Mouse (Mus musculus): Measurements from ENCODE around the gene Nfic. TPM values are rescaled to one million over a fixed set of nuclear protein-coding genes. Genes with fewer than 3 reads are reported as not detected.
A peak's percentile ranks its signal among the peaks of the same experiment; 100 is the strongest.

Nfic gene
- polyA plus RNA-seq, 2 experiments = 1.3 to 4.6 TPM

- DNase-seq (ENCODE audit: low read depth in 3 of 3, low spot score in 3 of 3) = peak; percentile 38 to 59 (median 49)
- Histone ChIP-seq H3K4me1 (replicated peaks; ENCODE audit: control insufficient read depth in 2 of 2, insufficient read depth in 2 of 2, low read length in 1 of 2) (peaks cover 5% of the 10 kb centered on the region in 2 experiments), H3K36me3 (replicated peaks; ENCODE audit: control insufficient read depth, insufficient read depth, low read depth) (no peaks in the 10 kb centered on the region), H3K4me3 (ENCODE audit: insufficient read depth in 1 of 2, low read depth in 2 of 2, low read length in 2 of 2) (peak overlapping the region in 1 of 2 experiments; percentile 30; a peak in 2 of 4 replicates), H3K9ac (replicated peaks) (no peak overlapping the region), H3K27ac (no peak overlapping the region), H3K9me3 (ENCODE audit: control insufficient read depth, low read length) (no peaks in the 10 kb centered on the region), H3K4me2 (ENCODE audit: low read depth) (peak overlapping the region; percentile 47), H3K27me3 (ENCODE audit: control insufficient read depth, insufficient read depth, low read length) (peaks cover 45% of the 10 kb centered on the region)
- 2% methylated on average over 33 of the region's 33 CpGs for WGBS (ENCODE audit: insufficient replicate concordance)
- no peak for TF ChIP-seq EP300 (IDR thresholded peaks at IDR 0.05; ENCODE audit: low read depth)
- TF ChIP-seq CTCF (IDR thresholded peaks at IDR 0.05; ENCODE audit: low read depth) = no peak
- peak; percentile 84 for ATAC-seq (ENCODE audit: insufficient read depth)
Measured at GRCm38 (mm10) chr10:81464405-81465264, 9.2 kb upstream of the Nfic start.

GRCm38 (mm10) chr10:81463531-81463930 lies 8.1 kb upstream of the Nfic start:
- Histone ChIP-seq H3K4me3 (ENCODE audit: insufficient read depth in 1 of 2, low read depth in 2 of 2, low read length in 2 of 2) (no peak overlapping the region), H3K36me3 (replicated peaks; ENCODE audit: control insufficient read depth, insufficient read depth, low read depth) (no peaks in the 10 kb centered on the region), H3K9me3 (ENCODE audit: control insufficient read depth, low read length) (no peaks in the 10 kb centered on the region), H3K27ac (no peak overlapping the region), H3K27me3 (ENCODE audit: control insufficient read depth, insufficient read depth, low read length) (peaks cover 50% of the 10 kb centered on the region), H3K4me1 (replicated peaks; ENCODE audit: control insufficient read depth in 2 of 2, insufficient read depth in 2 of 2, low read length in 1 of 2) (peaks cover 5% of the 10 kb centered on the region in 2 experiments), H3K4me2 (ENCODE audit: low read depth) (no peak overlapping the region), H3K9ac (replicated peaks) (no peak overlapping the region)
- ATAC-seq (ENCODE audit: insufficient read depth) (no peak), DNase-seq (ENCODE audit: low read depth in 3 of 3, low spot score in 3 of 3) (no peak)
- TF ChIP-seq CTCF (IDR thresholded peaks at IDR 0.05; ENCODE audit: low read depth) = no peak
- 41% methylated on average over 4 of the region's 4 CpGs for WGBS (ENCODE audit: insufficient replicate concordance)

DNA sequence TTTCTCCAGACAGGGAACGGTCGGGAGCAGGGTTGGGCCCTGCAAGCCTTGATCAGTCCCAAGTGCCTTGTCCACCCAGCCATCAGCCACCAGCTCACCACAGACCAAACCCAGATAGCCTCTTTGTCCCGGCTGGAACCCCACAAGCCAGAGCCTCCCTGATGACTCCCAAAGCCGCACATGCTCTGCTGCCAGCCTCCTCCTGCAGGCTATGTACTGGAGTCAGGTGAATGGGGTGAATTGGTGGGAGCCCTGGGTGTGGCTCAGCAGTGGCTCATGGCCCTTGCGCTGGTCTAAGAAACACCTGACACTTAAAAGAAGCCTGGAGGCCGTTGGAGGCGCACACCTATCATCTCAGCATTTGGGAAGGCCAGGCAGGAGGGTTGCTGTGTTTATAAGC lies 7.5 kb upstream of the Nfic start:
- no peak overlapping the region for H3K9ac ChIP-seq (replicated peaks)
- no peak for TF ChIP-seq EP300 (IDR thresholded peaks at IDR 0.05; ENCODE audit: low read depth)
- TF ChIP-seq CTCF (IDR thresholded peaks at IDR 0.05; ENCODE audit: low read depth) = no peak
- 64% methylated on average over 7 of the region's 7 CpGs for WGBS (ENCODE audit: insufficient replicate concordance)
- H3K9me3 ChIP-seq (ENCODE audit: control insufficient read depth, low read length) = no peaks in the 10 kb centered on the region
- H3K36me3 ChIP-seq (replicated peaks; ENCODE audit: control insufficient read depth, insufficient read depth, low read depth) = no peaks in the 10 kb centered on the region
- ATAC-seq (ENCODE audit: insufficient read depth) (no peak), DNase-seq (ENCODE audit: low read depth in 3 of 3, low spot score in 3 of 3) (no peak)
- H3K4me1 ChIP-seq (replicated peaks; ENCODE audit: control insufficient read depth in 2 of 2, insufficient read depth in 2 of 2, low read length in 1 of 2) = peaks cover 5% of the 10 kb centered on the region in 2 experiments
- H3K27ac ChIP-seq = no peak overlapping the region
- no peak overlapping the region for H3K4me3 ChIP-seq (ENCODE audit: insufficient read depth in 1 of 2, low read depth in 2 of 2, low read length in 2 of 2)
- no peak overlapping the region for H3K4me2 ChIP-seq (ENCODE audit: low read depth)
- peaks cover 54% of the 10 kb centered on the region for H3K27me3 ChIP-seq (ENCODE audit: control insufficient read depth, insufficient read depth, low read length)

GRCm38 (mm10) chr10:81462415-81462804 lies 7.0 kb upstream of the Nfic start:
- ATAC-seq (ENCODE audit: insufficient read depth) = no peak
- Histone ChIP-seq H3K4me3 (ENCODE audit: insufficient read depth in 1 of 2, low read depth in 2 of 2, low read length in 2 of 2) (no peak overlapping the region), H3K4me1 (replicated peaks; ENCODE audit: control insufficient read depth in 2 of 2, insufficient read depth in 2 of 2, low read length in 1 of 2) (peaks cover 5% of the 10 kb centered on the region in 2 experiments), H3K27ac (no peak overlapping the region), H3K27me3 (ENCODE audit: control insufficient read depth, insufficient read depth, low read length) (peaks cover 56% of the 10 kb centered on the region), H3K9me3 (ENCODE audit: control insufficient read depth, low read length) (no peaks in the 10 kb centered on the region), H3K4me2 (ENCODE audit: low read depth) (no peak overlapping the region), H3K9ac (replicated peaks) (no peak overlapping the region), H3K36me3 (replicated peaks; ENCODE audit: control insufficient read depth, insufficient read depth, low read depth) (no peaks in the 10 kb centered on the region)
- WGBS (ENCODE audit: insufficient replicate concordance) = 29% methylated on average over 7 of the region's 7 CpGs
- TF ChIP-seq CTCF (IDR thresholded peaks at IDR 0.05; ENCODE audit: low read depth) = no peak
- no peak for TF ChIP-seq EP300 (IDR thresholded peaks at IDR 0.05; ENCODE audit: low read depth)
- DNase-seq (ENCODE audit: low read depth in 3 of 3, low spot score in 3 of 3) = no peak

- Histone ChIP-seq H3K27ac (no peak overlapping the region), H3K9ac (replicated peaks) (no peak overlapping the region), H3K4me2 (ENCODE audit: low read depth) (no peak overlapping the region), H3K4me3 (ENCODE audit: insufficient read depth in 1 of 2, low read depth in 2 of 2, low read length in 2 of 2) (no peak overlapping the region), H3K27me3 (ENCODE audit: control insufficient read depth, insufficient read depth, low read length) (peaks cover 57% of the 10 kb centered on the region), H3K9me3 (ENCODE audit: control insufficient read depth, low read length) (no peaks in the 10 kb centered on the region), H3K4me1 (replicated peaks; ENCODE audit: control insufficient read depth in 2 of 2, insufficient read depth in 2 of 2, low read length in 1 of 2) (peaks cover 5% of the 10 kb centered on the region in 2 experiments), H3K36me3 (replicated peaks; ENCODE audit: control insufficient read depth, insufficient read depth, low read depth) (no peaks in the 10 kb centered on the region)
- no peak for DNase-seq (ENCODE audit: low read depth in 3 of 3, low spot score in 3 of 3)
- TF ChIP-seq EP300 (IDR thresholded peaks at IDR 0.05; ENCODE audit: low read depth) = no peak
- TF ChIP-seq CTCF (IDR thresholded peaks at IDR 0.05; ENCODE audit: low read depth) = no peak
- ATAC-seq (ENCODE audit: insufficient read depth) = no peak
- WGBS (ENCODE audit: insufficient replicate concordance) = 2% methylated on average over 16 of the region's 16 CpGs
Measured at GRCm38 (mm10) chr10:81461673-81462414, 6.4 kb upstream of the Nfic start.
